Mouse (Mus musculus): ENCODE measurements around the gene Gm3633. TPM values are rescaled to one million over a fixed set of nuclear protein-coding genes. Genes with fewer than 3 reads are reported as not detected.
"Not testable (repeated sequence)": the region's sequence is repeated elsewhere in the genome, so short reads cannot be mapped to it uniquely, and the experiment has no call there.

The Gm3633 gene
- polyA plus RNA-seq (2012; rRNA removed): not detected in 2 replicates

- 67% methylated on average over 1 of the region's 2 CpGs for WGBS
These were observed at the start of gene Gm3633 for GRCm38 (mm10) chr14:42641817-42642216. Gene Gm3633, minus strand, starts transcription at chr14:42641917.

GRCm38 (mm10) chr14:42655638-42656037 is 13.9 kb upstream of the Gm3633 start, which contains the start of gene Gm10378:
Gene Gm10378, plus strand, starts transcription at chr14:42655938.
- no CpG with 5 or more reads among the region's 1 CpGs for WGBS
- not testable (repeated sequence) for H3K4me1 ChIP-seq (ENCODE audit: control insufficient read depth, insufficient read depth, insufficient read length); H3K36me3 ChIP-seq (ENCODE audit: control insufficient read depth, insufficient read depth, low read length); DNase-seq (ENCODE audit: low read depth in 1 of 2, low spot score in 2 of 2); H3K27ac ChIP-seq (ENCODE audit: insufficient read depth, low read length); H3K4me3 ChIP-seq (ENCODE audit: extremely low read depth, insufficient read depth, insufficient read length); H3K27me3 ChIP-seq (ENCODE audit: control insufficient read depth, insufficient read depth, low read length)

More at GRCm38 (mm10) chr14:42641817-42642216, at the start of gene Gm3633:
- not testable (repeated sequence) for H3K27ac ChIP-seq (ENCODE audit: insufficient read depth, low read length); H3K4me1 ChIP-seq (ENCODE audit: control insufficient read depth, insufficient read depth, insufficient read length); DNase-seq (ENCODE audit: low read depth in 1 of 2, low spot score in 2 of 2); H3K36me3 ChIP-seq (ENCODE audit: control insufficient read depth, insufficient read depth, low read length); H3K4me3 ChIP-seq (ENCODE audit: extremely low read depth, insufficient read depth, insufficient read length); H3K27me3 ChIP-seq (ENCODE audit: control insufficient read depth, insufficient read depth, low read length)

- not testable (repeated sequence) for H3K27ac ChIP-seq (ENCODE audit: insufficient read depth, low read length); H3K36me3 ChIP-seq (ENCODE audit: control insufficient read depth, insufficient read depth, low read length); DNase-seq (ENCODE audit: low read depth in 1 of 2, low spot score in 2 of 2); H3K4me1 ChIP-seq (ENCODE audit: control insufficient read depth, insufficient read depth, insufficient read length); H3K27me3 ChIP-seq (ENCODE audit: control insufficient read depth, insufficient read depth, low read length); H3K4me3 ChIP-seq (ENCODE audit: extremely low read depth, insufficient read depth, insufficient read length)
- no CpG with 5 or more reads among the region's 3 CpGs for WGBS
These were observed 41.9 kb downstream of the Gm3633 start, which contains the start of gene Gm17124 for GRCm38 (mm10) chr14:42599782-42600181. Gene Gm17124, minus strand, starts transcription at chr14:42599882.

Other genes starting within 250 kb of the Gm3633 start
- not detected in 2 replicates for gene Gm8005, start 202.2 kb downstream of the Gm3633 start, polyA plus RNA-seq (2012; rRNA removed)
- gene Gm8011, start 178.0 kb downstream of the Gm3633 start, polyA plus RNA-seq (2012; rRNA removed): not detected in 2 replicates
- gene Gm8020, start 139.6 kb downstream of the Gm3633 start, polyA plus RNA-seq (2012; rRNA removed): not detected in 2 replicates
- not detected in 2 replicates for gene Gm8024, start 117.6 kb downstream of the Gm3633 start, polyA plus RNA-seq (2012; rRNA removed)
- gene Gm17124, start 42.0 kb downstream of the Gm3633 start, polyA plus RNA-seq (2012; rRNA removed): not detected in 2 replicates
- gene Gm10378, start 14.0 kb upstream of the Gm3633 start, polyA plus RNA-seq (2012; rRNA removed): not detected in 2 replicates
- not detected in 2 replicates for gene Gm3015, start 126.9 kb upstream of the Gm3633 start, polyA plus RNA-seq (2012; rRNA removed)
- gene Gm10377, start 156.1 kb upstream of the Gm3633 start, polyA plus RNA-seq (2012; rRNA removed): not detected in 2 replicates
- not detected in 2 replicates for gene Gm21977, start 211.6 kb upstream of the Gm3633 start, polyA plus RNA-seq (2012; rRNA removed)